Mouse (Mus musculus): ENCODE measurements around the gene Vwa8. TPM values are rescaled to one million over a fixed set of nuclear protein-coding genes. Genes with fewer than 3 reads are reported as not detected.

Vwa8 gene
- polyA plus RNA-seq, 1 experiment, result 13.9 TPM

- H3K79me2 ChIP-seq (ENCODE audit: control insufficient read depth, insufficient read depth), result no peaks in the 10 kb centered on the region
- H3K79me3 ChIP-seq (ENCODE audit: low read depth), result no peaks in the 10 kb centered on the region
- no peak overlapping the region for H3ac ChIP-seq (ENCODE audit: control insufficient read depth, insufficient read length, low read depth)
- no peaks in the 10 kb centered on the region for H3K36me3 ChIP-seq (ENCODE audit: control insufficient read depth, insufficient read depth)
- H3K4me3 ChIP-seq (ENCODE audit: insufficient read depth, poor library complexity, severe bottlenecking), result no peak overlapping the region
- TF ChIP-seq MAX (IDR thresholded peaks at IDR 0.05) (no peak), FOSL1 (IDR thresholded peaks at IDR 0.05; ENCODE audit: insufficient read depth, low read length, poor library complexity, severe bottlenecking) (no peak), USF1 (IDR thresholded peaks at IDR 0.05; ENCODE audit: low read depth) (no peak), CEBPB (IDR thresholded peaks at IDR 0.05; ENCODE audit: low read depth) (no peak), CTCF (IDR thresholded peaks at IDR 0.05; ENCODE audit: control insufficient read depth, insufficient read depth, insufficient read length) (no peak), MYOG (IDR thresholded peaks at IDR 0.05; ENCODE audit: control insufficient read depth, extremely low read depth, insufficient read length) (no peak), MYOD1 (IDR thresholded peaks at IDR 0.05; ENCODE audit: control insufficient read depth, insufficient read length, low read depth) (no peak)
- H3K27me3 ChIP-seq (ENCODE audit: control insufficient read depth, insufficient read depth, insufficient read length), result no peaks in the 10 kb centered on the region
Observed at GRCm38 (mm10) chr14:79251727-79252285, 403.0 kb downstream of the Vwa8 start.

Other genes with a start within 250 kb of the Vwa8 start
- 1.2 TPM for gene Dgkh, start 116.3 kb upstream of the Vwa8 start, polyA plus RNA-seq (2012; fragmentation: generic; extraction: Trizol)